14 mouse cellular contexts compared by ENCODE assay signal in genomic region chr2:37747909-37748308, GRCm38 (mm10). TPM values are rescaled to one million over a fixed set of nuclear protein-coding genes. Genes with fewer than 3 reads are reported as not detected.
DNase-seq lines count a peak whose midpoint lies in the region; ATAC-seq lines count a peak whose summit lies in the region.
"Had no signal": no experiment of that assay in that cellular context is flagged by ENCODE, and none has a peak within 500 bp of the region (broad histone marks: within the 10 kb centered on the region; RNA-seq: fewer than 3 reads in every experiment).

No protein-coding gene starts in this region.

- H3K9me3 ChIP-seq in forebrain, embryonic 14.5 days (replicated peaks; ENCODE audit: control insufficient read depth, low read length), result no peaks in the 10 kb centered on the region
- H3K9me3 ChIP-seq in forebrain, embryonic 16.5 days (ENCODE audit: control insufficient read depth, low read length), result no peaks in the 10 kb centered on the region
- H3K9me3 ChIP-seq in heart, embryonic 13.5 days, result no peaks in the 10 kb centered on the region
- H3K9me3 ChIP-seq in limb, embryonic 10.5 days (replicated peaks), result no peaks in the 10 kb centered on the region
- no peaks in the 10 kb centered on the region for H3K9me3 ChIP-seq in hindbrain, embryonic 10.5 days
- H3K9me3 ChIP-seq: midbrain, embryonic 13.5 days had no signal

- peak; percentile 38 for DNase-seq in forebrain, embryonic 14.5 days (ENCODE audit: low spot score)
- no peak for DNase-seq in heart, postnatal 10 days
- peak; percentile 40 for DNase-seq in NIH3T3 (ENCODE audit: low read depth)
- no peak for DNase-seq in limb, embryonic 10.5 days (ENCODE audit: low spot score)
- no peak for DNase-seq in B cell, adult 2 months
- no peak for DNase-seq in hindbrain, embryonic 10.5 days (ENCODE audit: low spot score)
- DNase-seq: cerebellum, adult 11 months; forebrain, postnatal 0 days had no signal

- ATAC-seq in forebrain, embryonic 14.5 days, result peak; percentile 15; the same call in 1 of the 2 replicates
- ATAC-seq in forebrain, embryonic 16.5 days, result no peak
- ATAC-seq in heart, embryonic 13.5 days (ENCODE audit: extremely low read depth, insufficient number of reproducible peaks, low FRiP score, low TSS enrichment), result no peak
- ATAC-seq: activated CD4-positive, CD25-positive, alpha-beta regulatory T cell, adult 4 months had no signal

- intact Hi-C loops in heart, postnatal 10 days (cut with DNase I), result loop anchor here (2.0 kb wide), 1 partner anchor 19 kb away; no protein-coding TSS in a partner anchor

- H3K9ac ChIP-seq in forebrain, embryonic 14.5 days (ENCODE audit: low read length), result no peak overlapping the region
- no peak overlapping the region for H3K9ac ChIP-seq in forebrain, embryonic 16.5 days (replicated peaks; ENCODE audit: low read depth, low read length)
- H3K9ac ChIP-seq in heart, embryonic 13.5 days, result no peak overlapping the region
- H3K9ac ChIP-seq: forebrain, postnatal 0 days; midbrain, embryonic 13.5 days had no signal

- no peaks in the 10 kb centered on the region for H3K27me3 ChIP-seq in forebrain, embryonic 14.5 days (replicated peaks; ENCODE audit: control insufficient read depth, insufficient read depth, low read length)
- no peaks in the 10 kb centered on the region for H3K27me3 ChIP-seq in forebrain, embryonic 16.5 days (replicated peaks; ENCODE audit: control insufficient read depth, insufficient read depth, low read length)
- no peaks in the 10 kb centered on the region for H3K27me3 ChIP-seq in heart, embryonic 13.5 days (replicated peaks)
- no peaks in the 10 kb centered on the region for H3K27me3 ChIP-seq in limb, embryonic 10.5 days (ENCODE audit: low read depth, poor library complexity, severe bottlenecking)
- H3K27me3 ChIP-seq in hindbrain, embryonic 10.5 days (ENCODE audit: insufficient read depth, poor library complexity, severe bottlenecking), result peaks cover 4% of the 10 kb centered on the region; the same call in 1 of the 2 replicates
- H3K27me3 ChIP-seq: midbrain, embryonic 13.5 days had no signal

- no peak overlapping the region for H3K4me3 ChIP-seq in forebrain, embryonic 14.5 days (ENCODE audit: low read depth, low read length)
- H3K4me3 ChIP-seq in forebrain, embryonic 16.5 days (replicated peaks; ENCODE audit: low read length), result no peak overlapping the region
- H3K4me3 ChIP-seq in heart, embryonic 13.5 days, result no peak overlapping the region
- no peak overlapping the region for H3K4me3 ChIP-seq in limb, embryonic 10.5 days
- no peak overlapping the region for H3K4me3 ChIP-seq in hindbrain, embryonic 10.5 days
- H3K4me3 ChIP-seq: midbrain, embryonic 13.5 days had no signal

- no peak overlapping the region for H3K4me2 ChIP-seq in forebrain, embryonic 14.5 days (ENCODE audit: low read length)
- no peak overlapping the region for H3K4me2 ChIP-seq in forebrain, embryonic 16.5 days (ENCODE audit: low read length)
- H3K4me2 ChIP-seq in heart, embryonic 13.5 days, result no peak overlapping the region
- H3K4me2 ChIP-seq: midbrain, embryonic 13.5 days had no signal

- H3K36me3 ChIP-seq in forebrain, embryonic 14.5 days (ENCODE audit: control insufficient read depth, insufficient read depth, low read length), result no peaks in the 10 kb centered on the region
- H3K36me3 ChIP-seq in forebrain, embryonic 16.5 days (ENCODE audit: control insufficient read depth, insufficient read depth), result no peaks in the 10 kb centered on the region
- H3K36me3 ChIP-seq in heart, embryonic 13.5 days, result no peaks in the 10 kb centered on the region
- H3K36me3 ChIP-seq in limb, embryonic 10.5 days, result no peaks in the 10 kb centered on the region
- no peaks in the 10 kb centered on the region for H3K36me3 ChIP-seq in hindbrain, embryonic 10.5 days
- H3K36me3 ChIP-seq: midbrain, embryonic 13.5 days had no signal

- WGBS in forebrain, embryonic 14.5 days, result 22% methylated on average over 2 of the region's 2 CpGs
- 30% methylated on average over 2 of the region's 2 CpGs for WGBS in forebrain, embryonic 16.5 days
- WGBS in heart, embryonic 13.5 days, result 33% methylated on average over 2 of the region's 2 CpGs
- 31% methylated on average over 2 of the region's 2 CpGs for WGBS in limb, embryonic 10.5 days
- 50% methylated on average over 2 of the region's 2 CpGs for WGBS in hindbrain, embryonic 10.5 days

- H3K27ac ChIP-seq in forebrain, embryonic 14.5 days (ENCODE audit: low read depth, low read length), result no peak overlapping the region
- no peak overlapping the region for H3K27ac ChIP-seq in forebrain, embryonic 16.5 days (ENCODE audit: low read length)
- peak overlapping the region; percentile 70 for H3K27ac ChIP-seq in heart, embryonic 13.5 days (replicated peaks)
- H3K27ac ChIP-seq in limb, embryonic 10.5 days, result peak overlapping the region; percentile 53; the same call in 1 of the 2 replicates
- no peak overlapping the region for H3K27ac ChIP-seq in hindbrain, embryonic 10.5 days
- H3K27ac ChIP-seq: kidney, postnatal 0 days; midbrain, embryonic 13.5 days had no signal

- H3K4me1 ChIP-seq in forebrain, embryonic 14.5 days (ENCODE audit: control insufficient read depth, insufficient read depth, low read length), result 0 out of 2 replicates have a peak, but pooled peaks cover 4% of the 10 kb centered on the region
- H3K4me1 ChIP-seq in forebrain, embryonic 16.5 days (replicated peaks; ENCODE audit: control insufficient read depth, insufficient read depth, low read length), result peaks cover 8% of the 10 kb centered on the region; the same call in 1 of the 2 replicates
- H3K4me1 ChIP-seq in heart, embryonic 13.5 days, result peaks cover 23% of the 10 kb centered on the region
- peaks cover 26% of the 10 kb centered on the region for H3K4me1 ChIP-seq in limb, embryonic 10.5 days
- peaks cover 18% of the 10 kb centered on the region; the same call in 1 of the 2 replicates for H3K4me1 ChIP-seq in hindbrain, embryonic 10.5 days (replicated peaks)

RNA-seq across cellular contexts. Expression of gene Crb2, which starts 28.1 kb away (rescaled TPM):
- polyA plus RNA-seq in forebrain, embryonic 14.5 days (2014; fragmentation: Nextera tagmentation; extraction: Ambion mirVana), result 4.0 and 4.2 TPM in 2 replicates
- 5.0 and 5.7 TPM in 2 replicates for polyA plus RNA-seq in forebrain, embryonic 16.5 days (2015; fragmentation: Nextera tagmentation; extraction: Ambion mirVana)
- 3.0 and 4.0 TPM in 2 replicates for polyA plus RNA-seq in heart, embryonic 13.5 days (2015; fragmentation: Nextera tagmentation; extraction: Ambion mirVana)
- 1 to 10 TPM in 1 of 2 experiments, under 1 TPM in 1; 0.96 to 1.7 TPM for total RNA-seq in heart, postnatal 10 days (2021)
- 2.1 and 4.3 TPM in 2 replicates for polyA plus RNA-seq in limb, embryonic 10.5 days (2016; fragmentation: Nextera tagmentation; extraction: Ambion mirVana)
- polyA plus RNA-seq in hindbrain, embryonic 10.5 days (2016; fragmentation: Nextera tagmentation; extraction: Ambion mirVana), result 19.5 and 20.5 TPM in 2 replicates
- total RNA-seq: MEL had no signal

RNA-seq across cellular contexts. Expression of gene Strbp, which starts 44.2 kb away (rescaled TPM):
- polyA plus RNA-seq in forebrain, embryonic 14.5 days (2014; fragmentation: Nextera tagmentation; extraction: Ambion mirVana), result 114 and 133 TPM in 2 replicates
- polyA plus RNA-seq in forebrain, embryonic 16.5 days (2015; fragmentation: Nextera tagmentation; extraction: Ambion mirVana), result 111 and 113 TPM in 2 replicates
- 20.4 and 22.5 TPM in 2 replicates for polyA plus RNA-seq in heart, embryonic 13.5 days (2015; fragmentation: Nextera tagmentation; extraction: Ambion mirVana)
- total RNA-seq in heart, postnatal 10 days (2021), result 10 to 100 TPM; 22.7 to 23.7 TPM
- 42.3 and 45.5 TPM in 2 replicates for polyA plus RNA-seq in limb, embryonic 10.5 days (2016; fragmentation: Nextera tagmentation; extraction: Ambion mirVana)
- 54.9 and 59.3 TPM in 2 replicates for polyA plus RNA-seq in hindbrain, embryonic 10.5 days (2016; fragmentation: Nextera tagmentation; extraction: Ambion mirVana)

Comparison
In these comparisons a context has a peak if more than half of its experiments do, and no peak if none do; other contexts are left out.
1. DNase-seq: peak in forebrain, embryonic 14.5 days (single experiment) and NIH3T3 (single experiment); none in heart, postnatal 10 days (0 of 2), limb, embryonic 10.5 days (single experiment), B cell, adult 2 months (0 of 2) and hindbrain, embryonic 10.5 days (single experiment).
2. H3K27ac ChIP-seq: peak in heart, embryonic 13.5 days (single experiment) and limb, embryonic 10.5 days (single experiment); none in forebrain, embryonic 14.5 days (single experiment), forebrain, embryonic 16.5 days (single experiment) and hindbrain, embryonic 10.5 days (single experiment).